In genomic region chr5:24654491-24654890, GRCm38 (mm10) we compare ENCODE assay signal across 19 mouse cellular contexts. TPM values are rescaled to one million over a fixed set of nuclear protein-coding genes. Genes with fewer than 3 reads are reported as not detected.
"Had no signal": no experiment of that assay in that cellular context is flagged by ENCODE, and none has a peak within 500 bp of the region (broad histone marks: within the 10 kb centered on the region; RNA-seq: fewer than 3 reads in every experiment).

No protein-coding gene starts in this region.

- H3K36me3 ChIP-seq: midbrain, embryonic 10.5 days; midbrain, embryonic 13.5 days; neural tube, embryonic 13.5 days; neural tube, embryonic 15.5 days had no signal

- H3K9ac ChIP-seq: lung, embryonic 14.5 days; midbrain, embryonic 13.5 days; neural tube, embryonic 13.5 days; neural tube, embryonic 15.5 days had no signal

- H3K27ac ChIP-seq: midbrain, embryonic 10.5 days; midbrain, embryonic 13.5 days; neural tube, embryonic 13.5 days; neural tube, embryonic 15.5 days had no signal

- H3K9me3 ChIP-seq: midbrain, embryonic 10.5 days; midbrain, embryonic 13.5 days; neural tube, embryonic 13.5 days; neural tube, embryonic 15.5 days had no signal

- DNase-seq: lung, adult 18-20 months; lung, embryonic 14.5 days; lung, postnatal 10 days; lung, postnatal 4 days; retina, postnatal 1 day; right cerebral cortex, adult 18-20 months; right cerebral cortex, postnatal 25 days; right cerebral cortex, postnatal 4 days; spleen, adult 18-20 months; thymus, adult 18-20 months; thymus, postnatal 14 days; thymus, postnatal 36 days had no signal

- H3K4me2 ChIP-seq: lung, embryonic 14.5 days; midbrain, embryonic 13.5 days; neural tube, embryonic 13.5 days; neural tube, embryonic 15.5 days had no signal

- ATAC-seq: midbrain, embryonic 13.5 days; midbrain, embryonic 16.5 days had no signal

- H3K4me3 ChIP-seq: midbrain, embryonic 10.5 days; midbrain, embryonic 13.5 days; myocyte; neural tube, embryonic 13.5 days; neural tube, embryonic 15.5 days had no signal

RNA-seq across cellular contexts. Expression of gene Smarcd3, which starts 30.3 kb away (rescaled TPM):
- total RNA-seq: megakaryocyte-erythroid progenitor cell, adult 5-6 weeks had no signal
